Mouse (Mus musculus) testis, adult 10 weeks (tissue): ENCODE data around the gene Urod. TPM values are rescaled to one million over a fixed set of nuclear protein-coding genes. Genes with fewer than 3 reads are reported as not detected.

Experiments
- polyA plus RNA-seq: library from polyadenylated mRNA; stranded (reverse); fragments of 350-450 nt; fragmentation: Illumina TruSeq; extraction: RNeasy Lipid Tissue Mini Kit (QIAGEN cat#74804); gene quantifications from one replicate; pipeline ENCODE4 v1.2.3, GENCODE M21; 2014; ENCODE audit warnings: low read depth, low replicate concordance

Urod gene
- polyA plus RNA-seq = 2.9 TPM

DNA sequence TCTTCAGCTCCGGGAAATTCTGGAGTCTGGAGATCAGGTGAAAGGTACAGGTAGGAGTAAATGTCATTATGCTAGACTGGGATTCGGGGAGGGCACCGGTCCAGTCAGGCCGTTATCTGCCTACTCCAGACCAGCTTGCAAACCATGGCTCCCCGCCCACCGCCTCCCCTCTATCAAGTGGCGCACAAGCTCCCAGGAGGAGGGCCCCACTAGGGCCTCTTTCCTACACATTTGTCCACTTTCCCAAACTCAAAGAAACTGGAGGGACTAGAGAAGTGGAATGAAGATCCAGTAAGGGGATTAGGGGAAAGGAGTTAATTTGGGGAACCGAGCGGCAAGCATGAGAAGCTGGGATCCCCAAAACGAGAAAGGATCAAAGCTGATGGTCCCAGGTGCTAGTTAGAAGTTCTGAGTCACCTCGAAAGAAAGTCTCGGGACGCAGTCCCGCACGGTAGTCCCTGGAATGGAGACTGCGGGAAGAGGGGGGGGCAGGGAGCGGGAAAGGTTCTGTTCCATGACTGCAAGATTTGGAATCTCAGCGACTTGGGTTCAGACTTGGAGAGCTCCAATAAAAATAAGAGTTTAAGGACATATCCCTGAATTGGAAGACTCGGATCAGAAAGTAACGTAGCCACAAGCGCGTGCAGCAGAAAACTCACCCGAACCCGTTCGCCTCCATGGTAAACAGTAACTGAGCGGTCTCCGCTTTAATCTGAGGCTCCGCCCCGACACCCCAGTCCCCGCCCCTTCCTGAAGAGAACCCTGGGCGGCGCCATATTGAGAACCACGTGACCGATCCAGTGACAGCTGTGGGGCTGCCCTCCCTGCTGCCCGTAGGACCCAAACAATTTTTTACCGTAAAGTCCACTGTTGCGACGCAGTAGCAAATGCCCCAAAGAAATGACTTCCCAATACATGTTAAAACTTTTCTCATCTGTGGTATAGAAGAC, at the start of gene Urod:
Gene Urod, minus strand, starts transcription at position 742 of the 950 bp plus-strand sequence.

DNA sequence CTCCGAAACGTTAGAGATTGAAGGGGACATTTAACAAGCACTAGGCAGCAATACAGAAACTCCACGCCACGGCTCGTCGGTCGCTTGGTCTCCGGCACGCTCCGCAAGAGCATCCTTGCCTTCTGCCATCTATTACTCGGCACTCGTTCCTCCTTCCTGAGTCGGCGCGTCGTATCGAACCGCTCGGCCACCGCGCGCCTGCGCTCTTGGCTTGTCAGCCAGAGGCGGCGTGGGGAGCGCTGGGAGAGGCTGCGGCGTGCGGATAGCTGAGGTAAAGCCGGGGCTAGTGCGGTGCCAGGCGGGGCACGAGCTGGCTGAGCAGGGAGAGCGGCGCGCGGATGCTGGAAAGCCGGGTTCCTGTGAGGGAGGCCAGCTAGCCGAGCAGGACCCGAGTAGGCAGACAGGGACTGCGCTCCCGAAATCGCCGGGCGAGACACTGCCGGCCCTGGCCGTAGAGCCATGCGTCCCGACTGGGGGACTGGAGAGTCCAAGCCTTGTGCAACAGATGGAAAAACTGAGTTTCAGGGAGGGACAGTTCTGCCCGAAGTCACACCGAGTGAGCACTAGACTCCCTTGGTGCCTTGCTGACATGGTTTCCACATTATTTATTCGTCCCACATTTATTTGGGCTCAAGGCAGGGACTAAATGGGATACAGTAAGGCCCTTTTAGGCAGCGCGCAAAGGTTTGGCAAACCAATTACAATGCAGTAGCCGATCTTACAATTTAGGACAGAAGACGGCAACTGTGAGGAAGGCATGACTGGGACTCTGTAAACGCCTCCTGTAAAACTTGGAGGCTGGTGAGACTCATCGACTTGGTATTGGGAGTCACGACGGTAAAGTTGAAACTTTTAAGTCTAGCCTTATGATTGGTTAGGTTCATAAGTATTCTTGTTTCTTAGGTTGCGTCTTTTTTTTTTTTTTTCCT, 25.3 kb upstream of the Urod start, which contains the start of gene Eif2b3:
Gene Eif2b3, plus strand, starts transcription at position 197 of the 929 bp plus-strand sequence.

DNA sequence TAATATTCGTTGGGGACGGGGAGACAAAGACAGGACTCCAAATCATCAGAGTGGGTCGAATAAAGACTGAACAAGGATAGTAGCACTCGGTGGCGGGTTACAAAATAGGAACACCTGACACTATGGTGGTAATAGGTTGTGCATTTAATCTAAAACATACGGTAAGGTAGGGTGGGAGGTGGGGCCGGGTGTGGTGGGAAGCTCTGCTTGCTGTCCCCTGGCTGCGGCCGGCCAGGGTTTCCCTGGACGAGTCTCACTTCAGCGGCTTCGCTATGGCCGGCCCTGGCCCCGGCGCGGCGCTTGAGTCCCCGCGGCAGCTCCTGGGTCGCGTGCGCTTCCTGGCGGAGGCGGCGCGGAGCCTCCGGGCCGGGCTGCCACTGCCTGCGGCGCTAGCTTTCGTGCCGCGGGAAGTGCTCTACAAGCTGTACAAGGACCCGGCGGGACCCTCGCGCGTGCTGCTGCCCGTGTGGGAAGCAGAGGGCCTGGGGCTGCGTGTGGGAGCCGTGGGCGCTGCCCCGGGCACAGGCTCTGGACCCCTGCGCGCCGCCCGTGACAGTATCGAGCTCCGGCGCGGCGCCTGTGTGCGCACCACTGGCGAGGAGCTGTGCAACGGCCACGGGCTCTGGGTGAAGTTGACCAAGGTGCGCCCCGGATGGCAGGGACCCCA, 1.1 kb upstream of the Urod start, which contains the start of gene Hectd3:
Gene Hectd3, plus strand, starts transcription at position 187 of the 667 bp plus-strand sequence.

Other genes with a start within 250 kb of the Urod start
- gene Toe1, start 186.8 kb downstream of the Urod start, polyA plus RNA-seq = 9.3 TPM
- 1.1 TPM for gene Mutyh, start 186.7 kb downstream of the Urod start, polyA plus RNA-seq
- gene Hpdl, start 172.7 kb downstream of the Urod start, polyA plus RNA-seq = 0.29 TPM
- gene Zswim5, start 117.0 kb downstream of the Urod start, polyA plus RNA-seq = 3.1 TPM
- 2.4 TPM for gene Hectd3, start 904 bp upstream of the Urod start, polyA plus RNA-seq
- 16.7 TPM for gene Eif2b3, start 25.0 kb upstream of the Urod start, polyA plus RNA-seq
- 0.48 TPM for gene Ptch2, start 101.7 kb upstream of the Urod start, polyA plus RNA-seq
- 0.36 TPM for gene Btbd19, start 131.3 kb upstream of the Urod start, polyA plus RNA-seq
- gene Tctex1d4, start 132.4 kb upstream of the Urod start, polyA plus RNA-seq = not detected
- not detected for gene Plk3, start 139.6 kb upstream of the Urod start, polyA plus RNA-seq
- 39.8 TPM for gene Rps8, start 161.8 kb upstream of the Urod start, polyA plus RNA-seq
- 179 TPM for gene Kif2c, start 188.2 kb upstream of the Urod start, polyA plus RNA-seq